Mouse (Mus musculus) G1E (cell line): Measurements from ENCODE around the gene Gcnt2.

Source experiments
- CTCF ChIP-seq: IDR thresholded peaks from 2 replicates; pipeline ENCODE4 v1.5.1; 2012; ENCODE audit warnings: low read depth, low read length, inconsistent platforms, mixed read lengths
- GATA2 ChIP-seq: IDR thresholded peaks from 2 replicates; pipeline ENCODE4 v1.6.1; 2012; ENCODE audit warnings: low read depth, low read length, inconsistent platforms, borderline replicate concordance
- POLR2AphosphoS5 ChIP-seq: IDR thresholded peaks from 2 replicates; pipeline ENCODE4 v1.6.1; 2012; ENCODE audit warnings: low read depth, low read length, inconsistent platforms; ENCODE audit not compliant: insufficient replicate concordance

- TF ChIP-seq GATA2 (no peak), CTCF (no peak), POLR2AphosphoS5 (no peak)
Measured at GRCm38 (mm10) chr13:41000926-41001639, 141.5 kb downstream of the Gcnt2 start, which contains the start of gene Pak1ip1.
